Mouse (Mus musculus): ENCODE data around the gene Bicdl2. TPM values are rescaled to one million over a fixed set of nuclear protein-coding genes. Genes with fewer than 3 reads are reported as not detected.

Bicdl2 gene
- 0.15 and 0.16 TPM in 2 replicates for polyA plus RNA-seq (2014; fragmentation: Nextera tagmentation; extraction: Ambion mirVana)

DNA sequence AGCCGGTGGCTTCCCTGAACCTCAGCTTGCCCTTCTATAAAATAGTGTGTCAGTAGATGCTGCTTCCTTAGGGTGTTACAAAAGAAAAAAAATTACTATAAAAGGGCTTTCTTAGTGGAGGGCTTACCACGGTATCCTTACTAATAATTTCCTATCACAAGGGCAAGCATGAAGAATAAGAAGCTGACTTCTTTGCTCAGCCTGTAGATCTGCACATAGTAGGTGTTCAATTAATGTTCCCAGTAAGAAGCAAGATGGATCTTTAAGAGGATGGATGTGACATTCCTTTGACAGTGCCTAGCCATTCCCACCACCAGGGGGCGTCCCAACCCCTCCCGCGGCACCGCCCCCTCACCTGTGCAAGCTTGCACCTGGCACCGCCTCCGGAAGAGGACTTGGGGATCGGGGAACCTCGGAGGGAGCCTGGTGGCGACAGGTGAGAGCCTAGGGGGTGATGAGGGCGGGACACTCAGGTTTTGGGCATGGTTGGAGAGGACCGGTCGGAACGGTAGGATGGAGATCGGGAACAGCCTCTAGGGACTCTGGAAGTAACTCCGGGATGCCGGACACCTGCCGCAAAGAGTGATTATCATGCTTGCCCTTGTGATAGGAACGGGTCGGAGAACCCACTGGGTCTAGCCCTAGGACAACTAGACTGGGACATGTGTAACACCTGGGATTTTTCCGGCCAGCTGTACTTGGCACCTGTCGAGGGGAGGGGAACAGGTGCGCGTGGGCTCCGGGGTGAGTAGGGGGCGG lies at the start of gene Bicdl2:
Gene Bicdl2 (plus strand): TSS at position 390 of the 759 bp plus-strand sequence.
- peaks cover 48% of the 10 kb centered on the region for H3K27me3 ChIP-seq (ENCODE audit: control insufficient read depth, insufficient read depth, low read length)
- H3K36me3 ChIP-seq (ENCODE audit: control insufficient read depth, insufficient read depth, low read length) = no peaks in the 10 kb centered on the region
- H3K9me3 ChIP-seq (ENCODE audit: control insufficient read depth, low read length) = no peaks in the 10 kb centered on the region
- peak within 1 kb of the TSS in 1 of 2 experiments; percentile 12; a peak in 2 of 4 replicates for H3K4me3 ChIP-seq (ENCODE audit: control insufficient read depth in 1 of 2, insufficient read depth in 1 of 2, low read depth in 1 of 2, low read length in 2 of 2)
- peak within 1 kb of the TSS; percentile 35 for H3K4me2 ChIP-seq (ENCODE audit: low read length)
- peaks cover 0 to 3% of the 10 kb centered on the region in 2 experiments; a peak in 1 of 4 replicates for H3K4me1 ChIP-seq (ENCODE audit: control insufficient read depth in 2 of 2, insufficient read depth in 2 of 2, low read length in 2 of 2)
- H3K27ac ChIP-seq (replicated peaks in 1 of 2; ENCODE audit: control insufficient read depth in 1 of 2, insufficient read depth in 1 of 2, low read depth in 2 of 2, low read length in 2 of 2) = no peak within 1 kb of the TSS
- 0 out of 2 replicates have a peak, but pooled peaks have one; percentile 31 for ATAC-seq (ENCODE audit: insufficient number of reproducible peaks, insufficient read depth, low FRiP score, low read depth)
- H3K9ac ChIP-seq (ENCODE audit: low read length) = no peak within 1 kb of the TSS
- WGBS = 6% methylated on average over 27 of the region's 27 CpGs

DNA sequence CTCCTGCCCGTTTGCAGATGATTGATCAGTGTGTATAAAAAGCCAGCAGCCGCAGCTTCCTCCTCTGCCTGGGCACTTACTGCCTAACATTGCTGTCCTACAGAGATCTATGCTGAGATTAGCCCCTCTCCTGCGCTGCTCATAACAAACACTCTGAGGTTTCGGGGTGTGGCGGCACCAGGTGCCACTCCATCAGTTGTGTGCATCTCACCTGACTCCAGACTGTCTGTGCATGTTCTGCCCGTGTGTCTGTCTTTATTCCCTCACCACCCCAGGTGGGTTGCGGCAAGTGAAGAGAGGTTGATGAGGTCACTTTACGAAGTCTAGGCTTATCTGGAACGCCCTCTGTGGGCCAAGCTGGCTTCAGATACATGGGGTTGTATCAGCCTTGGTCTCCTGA lies 43.2 kb upstream of the Bicdl2 start:
- Histone ChIP-seq H3K36me3 (ENCODE audit: control insufficient read depth, insufficient read depth, low read length) (no peaks in the 10 kb centered on the region), H3K4me1 (ENCODE audit: control insufficient read depth in 2 of 2, insufficient read depth in 2 of 2, low read length in 2 of 2) (no peaks in the 10 kb centered on the region), H3K27me3 (ENCODE audit: control insufficient read depth, insufficient read depth, low read length) (peaks cover 21% of the 10 kb centered on the region), H3K9me3 (ENCODE audit: control insufficient read depth, low read length) (no peaks in the 10 kb centered on the region), H3K9ac (ENCODE audit: low read length) (no peak overlapping the region), H3K4me3 (ENCODE audit: control insufficient read depth in 1 of 2, insufficient read depth in 1 of 2, low read depth in 1 of 2, low read length in 2 of 2) (no peak overlapping the region), H3K4me2 (ENCODE audit: low read length) (no peak overlapping the region), H3K27ac (replicated peaks in 1 of 2; ENCODE audit: control insufficient read depth in 1 of 2, insufficient read depth in 1 of 2, low read depth in 2 of 2, low read length in 2 of 2) (no peak overlapping the region)
- WGBS = 54% methylated on average over 9 of the region's 9 CpGs
- no peak for ATAC-seq (ENCODE audit: insufficient number of reproducible peaks, insufficient read depth, low FRiP score, low read depth)

GRCm38 (mm10) chr17:23620351-23620750 lies 40.0 kb upstream of the Bicdl2 start:
- Histone ChIP-seq H3K27me3 (ENCODE audit: control insufficient read depth, insufficient read depth, low read length) (peaks cover 21% of the 10 kb centered on the region), H3K4me3 (ENCODE audit: control insufficient read depth in 1 of 2, insufficient read depth in 1 of 2, low read depth in 1 of 2, low read length in 2 of 2) (no peak overlapping the region), H3K4me2 (ENCODE audit: low read length) (no peak overlapping the region), H3K36me3 (ENCODE audit: control insufficient read depth, insufficient read depth, low read length) (no peaks in the 10 kb centered on the region), H3K4me1 (ENCODE audit: control insufficient read depth in 2 of 2, insufficient read depth in 2 of 2, low read length in 2 of 2) (no peaks in the 10 kb centered on the region), H3K27ac (replicated peaks in 1 of 2; ENCODE audit: control insufficient read depth in 1 of 2, insufficient read depth in 1 of 2, low read depth in 2 of 2, low read length in 2 of 2) (no peak overlapping the region), H3K9me3 (ENCODE audit: control insufficient read depth, low read length) (no peaks in the 10 kb centered on the region), H3K9ac (ENCODE audit: low read length) (no peak overlapping the region)
- WGBS = 33% methylated on average over 7 of the region's 7 CpGs
- no peak for ATAC-seq (ENCODE audit: insufficient number of reproducible peaks, insufficient read depth, low FRiP score, low read depth)

GRCm38 (mm10) chr17:23627813-23628212 lies 32.5 kb upstream of the Bicdl2 start:
- ATAC-seq (ENCODE audit: insufficient number of reproducible peaks, insufficient read depth, low FRiP score, low read depth) = no peak

GRCm38 (mm10) chr17:23630195-23631020 lies 29.9 kb upstream of the Bicdl2 start:
- 0 out of 2 replicates have a peak, but pooled peaks have one; percentile 65 for ATAC-seq (ENCODE audit: insufficient number of reproducible peaks, insufficient read depth, low FRiP score, low read depth)
- Histone ChIP-seq H3K9me3 (ENCODE audit: control insufficient read depth, low read length) (no peaks in the 10 kb centered on the region), H3K9ac (ENCODE audit: low read length) (0 out of 2 replicates have a peak overlapping the region, but pooled peaks have one; percentile 30), H3K36me3 (ENCODE audit: control insufficient read depth, insufficient read depth, low read length) (no peaks in the 10 kb centered on the region), H3K27me3 (ENCODE audit: control insufficient read depth, insufficient read depth, low read length) (peaks cover 16% of the 10 kb centered on the region; the same call in 1 of the 2 replicates), H3K4me2 (ENCODE audit: low read length) (peak overlapping the region; percentile 58), H3K4me1 (ENCODE audit: control insufficient read depth in 2 of 2, insufficient read depth in 2 of 2, low read length in 2 of 2) (no peaks in the 10 kb centered on the region), H3K27ac (replicated peaks in 1 of 2; ENCODE audit: control insufficient read depth in 1 of 2, insufficient read depth in 1 of 2, low read depth in 2 of 2, low read length in 2 of 2) (no peak overlapping the region), H3K4me3 (ENCODE audit: control insufficient read depth in 1 of 2, insufficient read depth in 1 of 2, low read depth in 1 of 2, low read length in 2 of 2) (peak overlapping the region in 1 of 2 experiments; percentile 16; a peak in 1 of 4 replicates)
- WGBS = 13% methylated on average over 22 of the region's 22 CpGs

More at GRCm38 (mm10) chr17:23627813-23628212, 32.5 kb upstream of the Bicdl2 start:
- Histone ChIP-seq H3K4me1 (ENCODE audit: control insufficient read depth in 2 of 2, insufficient read depth in 2 of 2, low read length in 2 of 2) (no peaks in the 10 kb centered on the region), H3K4me3 (ENCODE audit: control insufficient read depth in 1 of 2, insufficient read depth in 1 of 2, low read depth in 1 of 2, low read length in 2 of 2) (no peak overlapping the region), H3K9me3 (ENCODE audit: control insufficient read depth, low read length) (no peaks in the 10 kb centered on the region), H3K27me3 (ENCODE audit: control insufficient read depth, insufficient read depth, low read length) (peaks cover 16% of the 10 kb centered on the region; the same call in 1 of the 2 replicates), H3K27ac (replicated peaks in 1 of 2; ENCODE audit: control insufficient read depth in 1 of 2, insufficient read depth in 1 of 2, low read depth in 2 of 2, low read length in 2 of 2) (no peak overlapping the region), H3K36me3 (ENCODE audit: control insufficient read depth, insufficient read depth, low read length) (no peaks in the 10 kb centered on the region), H3K9ac (ENCODE audit: low read length) (no peak overlapping the region), H3K4me2 (ENCODE audit: low read length) (no peak overlapping the region)
- WGBS = 29% methylated on average over 7 of the region's 7 CpGs

DNA sequence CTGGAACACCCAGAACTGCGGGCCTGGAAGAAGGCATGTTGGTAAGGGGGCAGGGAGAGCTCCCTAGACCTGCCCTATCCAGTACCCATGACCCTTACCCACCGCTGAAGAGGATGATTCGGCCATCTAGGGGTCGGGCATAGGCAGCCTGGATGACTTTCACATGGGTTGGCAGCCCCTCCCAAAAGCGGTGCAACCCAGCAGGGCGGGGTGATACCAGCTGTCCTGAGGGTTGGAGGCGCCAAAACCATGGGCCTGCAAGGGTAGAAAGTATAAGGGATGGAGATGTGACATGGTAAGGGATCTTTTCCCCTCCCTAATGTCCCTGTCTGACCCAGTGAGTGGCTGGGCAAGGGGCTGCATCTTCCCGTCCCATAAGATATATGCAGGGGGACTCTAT lies 29.1 kb upstream of the Bicdl2 start:
- no peak overlapping the region for H3K27ac ChIP-seq (replicated peaks in 1 of 2; ENCODE audit: control insufficient read depth in 1 of 2, insufficient read depth in 1 of 2, low read depth in 2 of 2, low read length in 2 of 2)
- H3K4me3 ChIP-seq (ENCODE audit: control insufficient read depth in 1 of 2, insufficient read depth in 1 of 2, low read depth in 1 of 2, low read length in 2 of 2) = no peak overlapping the region
- H3K4me2 ChIP-seq (ENCODE audit: low read length) = no peak overlapping the region
- no peak for ATAC-seq (ENCODE audit: insufficient number of reproducible peaks, insufficient read depth, low FRiP score, low read depth)
- no peaks in the 10 kb centered on the region for H3K4me1 ChIP-seq (ENCODE audit: control insufficient read depth in 2 of 2, insufficient read depth in 2 of 2, low read length in 2 of 2)
- no peaks in the 10 kb centered on the region for H3K36me3 ChIP-seq (ENCODE audit: control insufficient read depth, insufficient read depth, low read length)
- no peak overlapping the region for H3K9ac ChIP-seq (ENCODE audit: low read length)
- H3K9me3 ChIP-seq (ENCODE audit: control insufficient read depth, low read length) = no peaks in the 10 kb centered on the region
- WGBS = 71% methylated on average over 8 of the region's 8 CpGs
- H3K27me3 ChIP-seq (ENCODE audit: control insufficient read depth, insufficient read depth, low read length) = peaks cover 16% of the 10 kb centered on the region; the same call in 1 of the 2 replicates

Data from heart, embryonic 14.5 days (tissue).